Mouse (Mus musculus): ENCODE measurements around the gene Acap2. TPM values are rescaled to one million over a fixed set of nuclear protein-coding genes. Genes with fewer than 3 reads are reported as not detected.
A peak's percentile ranks its signal among the peaks of the same experiment; 100 is the strongest.

Gene Acap2
- polyA plus RNA-seq, 1 experiment from 2014 or later = 17.2 TPM

- Histone ChIP-seq H3K36me3 (ENCODE audit: control insufficient read depth, insufficient read depth, low read length) (no peaks in the 10 kb centered on the region), H3K4me1 (replicated peaks; ENCODE audit: control insufficient read depth, insufficient read depth, low read length) (peaks cover 19% of the 10 kb centered on the region), H3K27ac (ENCODE audit: low read depth, low read length) (no peak overlapping the region), H3K9ac (ENCODE audit: low read depth, low read length) (no peak overlapping the region), H3K4me2 (no peak overlapping the region), H3K27me3 (replicated peaks; ENCODE audit: control insufficient read depth, insufficient read depth, low read length) (no peaks in the 10 kb centered on the region), H3K9me3 (ENCODE audit: control insufficient read depth, low read length) (no peaks in the 10 kb centered on the region), H3K4me3 (ENCODE audit: low read depth, low read length) (no peak overlapping the region)
- 83% methylated on average over 6 of the region's 6 CpGs for whole genome bisulfite sequencing
- no peak for DNase-seq (ENCODE audit: low spot score)
- no peak for ATAC-seq (replicated peaks; ENCODE audit: low FRiP score)
Measured at GRCm38 (mm10) chr16:31064782-31065181, 136.3 kb downstream of the Acap2 start.

- WGBS = 69% methylated on average over 3 of the region's 3 CpGs
- Histone ChIP-seq H3K27me3 (replicated peaks; ENCODE audit: control insufficient read depth, insufficient read depth, low read length) (no peaks in the 10 kb centered on the region), H3K4me2 (no peak overlapping the region), H3K4me1 (replicated peaks; ENCODE audit: control insufficient read depth, insufficient read depth, low read length) (peaks cover 23% of the 10 kb centered on the region), H3K27ac (ENCODE audit: low read depth, low read length) (no peak overlapping the region), H3K36me3 (ENCODE audit: control insufficient read depth, insufficient read depth, low read length) (no peaks in the 10 kb centered on the region), H3K9ac (ENCODE audit: low read depth, low read length) (no peak overlapping the region), H3K9me3 (ENCODE audit: control insufficient read depth, low read length) (no peaks in the 10 kb centered on the region), H3K4me3 (ENCODE audit: low read depth, low read length) (no peak overlapping the region)
- no peak for DNase-seq (ENCODE audit: low spot score)
- ATAC-seq (replicated peaks; ENCODE audit: low FRiP score) = no peak
Measured at GRCm38 (mm10) chr16:31062918-31063317, 138.1 kb downstream of the Acap2 start.

- DNase-seq (ENCODE audit: low spot score) (no peak), ATAC-seq (replicated peaks; ENCODE audit: low FRiP score) (no peak)
- no peaks in the 10 kb centered on the region for H3K9me3 ChIP-seq (ENCODE audit: control insufficient read depth, low read length)
- no peak overlapping the region for H3K9ac ChIP-seq (ENCODE audit: low read depth, low read length)
- H3K36me3 ChIP-seq (ENCODE audit: control insufficient read depth, insufficient read depth, low read length) = no peaks in the 10 kb centered on the region
- WGBS = 80% methylated on average over 11 of the region's 11 CpGs
- H3K27ac ChIP-seq (ENCODE audit: low read depth, low read length) = no peak overlapping the region
- peaks cover 16% of the 10 kb centered on the region for H3K4me1 ChIP-seq (replicated peaks; ENCODE audit: control insufficient read depth, insufficient read depth, low read length)
- no peak overlapping the region for H3K4me2 ChIP-seq
- no peak overlapping the region for H3K4me3 ChIP-seq (ENCODE audit: low read depth, low read length)
- H3K27me3 ChIP-seq (replicated peaks; ENCODE audit: control insufficient read depth, insufficient read depth, low read length) = no peaks in the 10 kb centered on the region
Measured at GRCm38 (mm10) chr16:31061246-31061880, 139.7 kb downstream of the Acap2 start.

GRCm38 (mm10) chr16:31060714-31061113 is 140.3 kb downstream of the Acap2 start:
- Histone ChIP-seq H3K9ac (ENCODE audit: low read depth, low read length) (no peak overlapping the region), H3K27me3 (replicated peaks; ENCODE audit: control insufficient read depth, insufficient read depth, low read length) (no peaks in the 10 kb centered on the region), H3K36me3 (ENCODE audit: control insufficient read depth, insufficient read depth, low read length) (no peaks in the 10 kb centered on the region), H3K9me3 (ENCODE audit: control insufficient read depth, low read length) (no peaks in the 10 kb centered on the region), H3K4me2 (no peak overlapping the region), H3K4me1 (replicated peaks; ENCODE audit: control insufficient read depth, insufficient read depth, low read length) (peaks cover 9% of the 10 kb centered on the region), H3K27ac (ENCODE audit: low read depth, low read length) (no peak overlapping the region), H3K4me3 (ENCODE audit: low read depth, low read length) (no peak overlapping the region)
- WGBS = 90% methylated on average over 13 of the region's 13 CpGs
- no peak for ATAC-seq (replicated peaks; ENCODE audit: low FRiP score)
- DNase-seq (ENCODE audit: low spot score) = no peak

- Histone ChIP-seq H3K4me2 (no peak overlapping the region), H3K4me1 (replicated peaks; ENCODE audit: control insufficient read depth, insufficient read depth, low read length) (peaks cover 9% of the 10 kb centered on the region), H3K4me3 (ENCODE audit: low read depth, low read length) (no peak overlapping the region), H3K9ac (ENCODE audit: low read depth, low read length) (no peak overlapping the region), H3K36me3 (ENCODE audit: control insufficient read depth, insufficient read depth, low read length) (no peaks in the 10 kb centered on the region), H3K9me3 (ENCODE audit: control insufficient read depth, low read length) (no peaks in the 10 kb centered on the region), H3K27ac (ENCODE audit: low read depth, low read length) (no peak overlapping the region), H3K27me3 (replicated peaks; ENCODE audit: control insufficient read depth, insufficient read depth, low read length) (no peaks in the 10 kb centered on the region)
- 85% methylated on average over 3 of the region's 3 CpGs for WGBS
- DNase-seq (ENCODE audit: low spot score) (no peak), ATAC-seq (replicated peaks; ENCODE audit: low FRiP score) (no peak)
Measured at GRCm38 (mm10) chr16:31060226-31060625, 140.8 kb downstream of the Acap2 start.

- ATAC-seq (replicated peaks; ENCODE audit: low FRiP score) = no peak
Measured at GRCm38 (mm10) chr16:31059730-31060129, 141.3 kb downstream of the Acap2 start.

GRCm38 (mm10) chr16:31052812-31053211 is 148.2 kb downstream of the Acap2 start:
- H3K9ac ChIP-seq (ENCODE audit: low read depth, low read length) = no peak overlapping the region
- ATAC-seq (replicated peaks; ENCODE audit: low FRiP score) (no peak), DNase-seq (ENCODE audit: low spot score) (no peak)
- 0 out of 2 replicates have a peak overlapping the region, but pooled peaks have one; percentile 30 for H3K27ac ChIP-seq (ENCODE audit: low read depth, low read length)
- WGBS = 65% methylated on average over 6 of the region's 6 CpGs
- no peak overlapping the region for H3K4me2 ChIP-seq
- peaks cover 11% of the 10 kb centered on the region for H3K4me1 ChIP-seq (replicated peaks; ENCODE audit: control insufficient read depth, insufficient read depth, low read length)
- no peaks in the 10 kb centered on the region for H3K27me3 ChIP-seq (replicated peaks; ENCODE audit: control insufficient read depth, insufficient read depth, low read length)
- H3K4me3 ChIP-seq (ENCODE audit: low read depth, low read length) = no peak overlapping the region
- no peaks in the 10 kb centered on the region for H3K36me3 ChIP-seq (ENCODE audit: control insufficient read depth, insufficient read depth, low read length)
- H3K9me3 ChIP-seq (ENCODE audit: control insufficient read depth, low read length) = no peaks in the 10 kb centered on the region

More at GRCm38 (mm10) chr16:31059730-31060129, 141.3 kb downstream of the Acap2 start:
- H3K4me3 ChIP-seq (ENCODE audit: low read depth, low read length) = no peak overlapping the region
- H3K9me3 ChIP-seq (ENCODE audit: control insufficient read depth, low read length) = no peaks in the 10 kb centered on the region
- no peak overlapping the region for H3K4me2 ChIP-seq
- no peak for DNase-seq (ENCODE audit: low spot score)
- H3K9ac ChIP-seq (ENCODE audit: low read depth, low read length) = no peak overlapping the region
- H3K36me3 ChIP-seq (ENCODE audit: control insufficient read depth, insufficient read depth, low read length) = no peaks in the 10 kb centered on the region
- no peak overlapping the region for H3K27ac ChIP-seq (ENCODE audit: low read depth, low read length)
- peaks cover 9% of the 10 kb centered on the region for H3K4me1 ChIP-seq (replicated peaks; ENCODE audit: control insufficient read depth, insufficient read depth, low read length)
- H3K27me3 ChIP-seq (replicated peaks; ENCODE audit: control insufficient read depth, insufficient read depth, low read length) = no peaks in the 10 kb centered on the region
- 87% methylated on average over 4 of the region's 4 CpGs for WGBS

GRCm38 (mm10) chr16:31052177-31052726 is 148.8 kb downstream of the Acap2 start:
- Histone ChIP-seq H3K9ac (ENCODE audit: low read depth, low read length) (no peak overlapping the region), H3K9me3 (ENCODE audit: control insufficient read depth, low read length) (no peaks in the 10 kb centered on the region), H3K4me3 (ENCODE audit: low read depth, low read length) (no peak overlapping the region), H3K4me2 (no peak overlapping the region), H3K27me3 (replicated peaks; ENCODE audit: control insufficient read depth, insufficient read depth, low read length) (no peaks in the 10 kb centered on the region), H3K4me1 (replicated peaks; ENCODE audit: control insufficient read depth, insufficient read depth, low read length) (peaks cover 11% of the 10 kb centered on the region), H3K36me3 (ENCODE audit: control insufficient read depth, insufficient read depth, low read length) (no peaks in the 10 kb centered on the region), H3K27ac (ENCODE audit: low read depth, low read length) (no peak overlapping the region)
- 66% methylated on average over 7 of the region's 7 CpGs for WGBS
- DNase-seq (ENCODE audit: low spot score) (no peak), ATAC-seq (replicated peaks; ENCODE audit: low FRiP score) (no peak; the same call in 1 of the 2 replicates)

- Histone ChIP-seq H3K36me3 (ENCODE audit: control insufficient read depth, insufficient read depth, low read length) (no peaks in the 10 kb centered on the region), H3K4me1 (replicated peaks; ENCODE audit: control insufficient read depth, insufficient read depth, low read length) (peaks cover 16% of the 10 kb centered on the region), H3K27ac (ENCODE audit: low read depth, low read length) (no peak overlapping the region), H3K4me2 (no peak overlapping the region), H3K27me3 (replicated peaks; ENCODE audit: control insufficient read depth, insufficient read depth, low read length) (no peaks in the 10 kb centered on the region), H3K4me3 (ENCODE audit: low read depth, low read length) (no peak overlapping the region), H3K9ac (ENCODE audit: low read depth, low read length) (no peak overlapping the region), H3K9me3 (ENCODE audit: control insufficient read depth, low read length) (no peaks in the 10 kb centered on the region)
- WGBS = 68% methylated on average over 7 of the region's 7 CpGs
- ATAC-seq (replicated peaks; ENCODE audit: low FRiP score) (no peak), DNase-seq (ENCODE audit: low spot score) (no peak)
Measured at GRCm38 (mm10) chr16:31050701-31051100, 150.3 kb downstream of the Acap2 start.

Data from liver, embryonic 11.5 days (tissue).